Mouse (Mus musculus) heart, postnatal 25 days (tissue): ENCODE results near the gene Got2. TPM values are rescaled to one million over a fixed set of nuclear protein-coding genes. Genes with fewer than 3 reads are reported as not detected.
A peak's percentile ranks its signal among the peaks of the same experiment; 100 is the strongest.
"Not testable (repeated sequence)": the region's sequence is repeated elsewhere in the genome, so short reads cannot be mapped to it uniquely, and the experiment has no call there.

Experiments
- DNase-seq: peaks from one replicate; pipeline ENCODE4 v3.0.0; 2022; ENCODE audit warnings: low spot score
- intact Hi-C: fragments of 180-260 bp; cut with DNase I; formaldehyde crosslinking; loops from one replicate; pipeline ENCODE4 v1.15.1; 2025
- total RNA-seq, 2 experiments: library from RNA; stranded (reverse); gene quantifications; 2 replicates each; pipeline ENCODE4 v1.2.3; 2021

Got2 gene
- total RNA-seq, 2 experiments from 2014 or later = 828 to 869 TPM

- intact Hi-C loops = loop anchor here (2.0 to 5.0 kb wide), 4 partner anchors 46 to 231 kb away; no protein-coding TSS in a partner anchor
- peak; percentile 39 for DNase-seq
These were observed 55.5 kb downstream of the Got2 start for GRCm38 (mm10) chr8:95832603-95833434.

- DNase-seq = no peak
- intact Hi-C loops = loop anchor here (5.0 kb wide), 3 partner anchors 43 to 228 kb away; no protein-coding TSS in a partner anchor
These were observed 58.2 kb downstream of the Got2 start for GRCm38 (mm10) chr8:95830144-95830543.

GRCm38 (mm10) chr8:95825162-95825561 lies 63.2 kb downstream of the Got2 start, which contains the start of gene Sap18b:
TSS of gene Sap18b (plus strand) at chr8:95825346.
- DNase-seq, intact Hi-C loops: not testable (repeated sequence)

GRCm38 (mm10) chr8:95822699-95823098 lies 65.6 kb downstream of the Got2 start:
- intact Hi-C loops = no loop called here
- no peak for DNase-seq

- intact Hi-C loops = no loop called here
- no peak for DNase-seq
These were observed 66.3 kb downstream of the Got2 start for GRCm38 (mm10) chr8:95822096-95822495.

GRCm38 (mm10) chr8:95821266-95821665 lies 67.1 kb downstream of the Got2 start:
- DNase-seq = no peak
- intact Hi-C loops = no loop called here

- intact Hi-C loops = no loop called here
- DNase-seq = peak; percentile 21
These were observed 70.1 kb downstream of the Got2 start for GRCm38 (mm10) chr8:95818211-95818610.

- intact Hi-C loops = no loop called here
- no peak for DNase-seq
These were observed 70.8 kb downstream of the Got2 start for GRCm38 (mm10) chr8:95817597-95817996.

GRCm38 (mm10) chr8:95816044-95816708 lies 72.2 kb downstream of the Got2 start:
- intact Hi-C loops = no loop called here
- DNase-seq = no peak

Other genes starting within 250 kb of the Got2 start
- 100 to 1,000 TPM; 317 to 336 TPM for gene Ndrg4, start 211.6 kb downstream of the Got2 start, total RNA-seq
- gene Setd6, start 172.7 kb downstream of the Got2 start, total RNA-seq = 10 to 100 TPM; 14.1 to 15.1 TPM
- 100 to 1,000 TPM; 109 to 130 TPM for gene Cnot1, start 81.1 kb downstream of the Got2 start, total RNA-seq
- 10 to 100 TPM; 84.4 to 96.1 TPM for gene Sap18b, start 63.2 kb downstream of the Got2 start, total RNA-seq
- gene Slc38a7, start 35.0 kb downstream of the Got2 start, total RNA-seq = 10 to 100 TPM; 11.5 to 13.0 TPM